Mouse (Mus musculus): ENCODE measurements around the gene Apba2. TPM values are rescaled to one million over a fixed set of nuclear protein-coding genes. Genes with fewer than 3 reads are reported as not detected.

Apba2 gene
- polyA plus RNA-seq (2016; fragmentation: Nextera tagmentation; extraction: Ambion mirVana): 6.8 and 7.6 TPM in 2 replicates

GRCm38 (mm10) chr7:64501536-64502270 lies at the start of gene Apba2:
Apba2 (plus strand) TSS chr7:64501706.
- H3K4me3 ChIP-seq (replicated peaks): peak within 1 kb of the TSS; percentile 67
- H3K36me3 ChIP-seq: no peaks in the 10 kb centered on the region
- peak within 1 kb of the TSS; percentile 76 for H3K9ac ChIP-seq (replicated peaks)
- H3K27ac ChIP-seq: no peak within 1 kb of the TSS
- under 1% methylated on average over 96 of the region's 96 CpGs for WGBS
- 0 out of 2 replicates have a peak, but pooled peaks cover 4% of the 10 kb centered on the region for H3K4me1 ChIP-seq (replicated peaks)
- H3K4me2 ChIP-seq: peak within 1 kb of the TSS; percentile 99
- no peaks in the 10 kb centered on the region for H3K9me3 ChIP-seq
- peaks cover 51% of the 10 kb centered on the region for H3K27me3 ChIP-seq
- peak; percentile 83 for ATAC-seq (ENCODE audit: insufficient number of reproducible peaks, insufficient read depth, low FRiP score, low TSS enrichment, low read depth)

- Histone ChIP-seq H3K27ac (no peak overlapping the region), H3K9ac (replicated peaks) (no peak overlapping the region), H3K27me3 (no peaks in the 10 kb centered on the region), H3K9me3 (no peaks in the 10 kb centered on the region), H3K4me2 (no peak overlapping the region), H3K36me3 (no peaks in the 10 kb centered on the region), H3K4me1 (replicated peaks) (no peaks in the 10 kb centered on the region), H3K4me3 (replicated peaks) (no peak overlapping the region)
- 78% methylated on average over 5 of the region's 5 CpGs for WGBS
- ATAC-seq (ENCODE audit: insufficient number of reproducible peaks, insufficient read depth, low FRiP score, low TSS enrichment, low read depth): no peak
Observed at GRCm38 (mm10) chr7:64451861-64452382, 49.6 kb upstream of the Apba2 start.

GRCm38 (mm10) chr7:64452471-64453222 lies 48.9 kb upstream of the Apba2 start:
- ATAC-seq (ENCODE audit: insufficient number of reproducible peaks, insufficient read depth, low FRiP score, low TSS enrichment, low read depth): no peak
- 71% methylated on average over 4 of the region's 4 CpGs for WGBS
- Histone ChIP-seq H3K9ac (replicated peaks) (no peak overlapping the region), H3K27ac (no peak overlapping the region), H3K9me3 (no peaks in the 10 kb centered on the region), H3K4me2 (no peak overlapping the region), H3K36me3 (no peaks in the 10 kb centered on the region), H3K4me3 (replicated peaks) (no peak overlapping the region), H3K4me1 (replicated peaks) (no peaks in the 10 kb centered on the region), H3K27me3 (no peaks in the 10 kb centered on the region)

- WGBS: 84% methylated on average over 4 of the region's 4 CpGs
- Histone ChIP-seq H3K9me3 (no peaks in the 10 kb centered on the region), H3K9ac (replicated peaks) (no peak overlapping the region), H3K4me3 (replicated peaks) (no peak overlapping the region), H3K27me3 (no peaks in the 10 kb centered on the region), H3K4me2 (no peak overlapping the region), H3K36me3 (no peaks in the 10 kb centered on the region), H3K4me1 (replicated peaks) (no peaks in the 10 kb centered on the region), H3K27ac (no peak overlapping the region)
- ATAC-seq (ENCODE audit: insufficient number of reproducible peaks, insufficient read depth, low FRiP score, low TSS enrichment, low read depth): no peak
Observed at GRCm38 (mm10) chr7:64456176-64456575, 45.3 kb upstream of the Apba2 start.

- ATAC-seq (ENCODE audit: insufficient number of reproducible peaks, insufficient read depth, low FRiP score, low TSS enrichment, low read depth): no peak
- 85% methylated on average over 3 of the region's 3 CpGs for WGBS
Observed at GRCm38 (mm10) chr7:64456676-64457075, 44.8 kb upstream of the Apba2 start.

GRCm38 (mm10) chr7:64457811-64458210 lies 43.7 kb upstream of the Apba2 start:
- Histone ChIP-seq H3K27ac (no peak overlapping the region), H3K4me1 (replicated peaks) (no peaks in the 10 kb centered on the region), H3K27me3 (no peaks in the 10 kb centered on the region), H3K4me3 (replicated peaks) (no peak overlapping the region), H3K9ac (replicated peaks) (no peak overlapping the region), H3K9me3 (no peaks in the 10 kb centered on the region), H3K36me3 (no peaks in the 10 kb centered on the region), H3K4me2 (no peak overlapping the region)
- WGBS: 91% methylated on average over 2 of the region's 2 CpGs
- ATAC-seq (ENCODE audit: insufficient number of reproducible peaks, insufficient read depth, low FRiP score, low TSS enrichment, low read depth): no peak

More at GRCm38 (mm10) chr7:64456676-64457075, 44.8 kb upstream of the Apba2 start:
- Histone ChIP-seq H3K4me2 (no peak overlapping the region), H3K27me3 (no peaks in the 10 kb centered on the region), H3K27ac (no peak overlapping the region), H3K9ac (replicated peaks) (no peak overlapping the region), H3K36me3 (no peaks in the 10 kb centered on the region), H3K4me3 (replicated peaks) (no peak overlapping the region), H3K4me1 (replicated peaks) (no peaks in the 10 kb centered on the region), H3K9me3 (no peaks in the 10 kb centered on the region)

GRCm38 (mm10) chr7:64497438-64497837 lies 4.1 kb upstream of the Apba2 start:
- ATAC-seq (ENCODE audit: insufficient number of reproducible peaks, insufficient read depth, low FRiP score, low TSS enrichment, low read depth): no peak
- H3K4me2 ChIP-seq: no peak overlapping the region
- peaks cover 3% of the 10 kb centered on the region; the same call in 1 of the 2 replicates for H3K9me3 ChIP-seq
- no peak overlapping the region for H3K9ac ChIP-seq (replicated peaks)
- no peak overlapping the region for H3K4me3 ChIP-seq (replicated peaks)
- H3K27ac ChIP-seq: no peak overlapping the region
- H3K27me3 ChIP-seq: peaks cover 23% of the 10 kb centered on the region
- WGBS: 30% methylated on average over 10 of the region's 10 CpGs
- no peaks in the 10 kb centered on the region for H3K36me3 ChIP-seq
- 0 out of 2 replicates have a peak, but pooled peaks cover 4% of the 10 kb centered on the region for H3K4me1 ChIP-seq (replicated peaks)

GRCm38 (mm10) chr7:64502271-64503180 lies 1.0 kb downstream of the Apba2 start:
- WGBS: 2% methylated on average over 47 of the region's 47 CpGs
- no peak; the same call in none of the 2 replicates for ATAC-seq (ENCODE audit: insufficient number of reproducible peaks, insufficient read depth, low FRiP score, low TSS enrichment, low read depth)
- Histone ChIP-seq H3K4me3 (replicated peaks) (peak overlapping the region; percentile 67), H3K36me3 (no peaks in the 10 kb centered on the region), H3K9ac (replicated peaks) (peak overlapping the region; percentile 76), H3K9me3 (no peaks in the 10 kb centered on the region), H3K4me2 (peak overlapping the region; percentile 99), H3K27ac (no peak overlapping the region), H3K27me3 (peaks cover 51% of the 10 kb centered on the region), H3K4me1 (replicated peaks) (0 out of 2 replicates have a peak, but pooled peaks cover 4% of the 10 kb centered on the region)

GRCm38 (mm10) chr7:64503641-64504040 lies 2.1 kb downstream of the Apba2 start:
- Histone ChIP-seq H3K4me1 (replicated peaks) (0 out of 2 replicates have a peak, but pooled peaks cover 4% of the 10 kb centered on the region), H3K4me3 (replicated peaks) (no peak overlapping the region), H3K36me3 (no peaks in the 10 kb centered on the region), H3K4me2 (no peak overlapping the region), H3K9ac (replicated peaks) (no peak overlapping the region), H3K27me3 (peaks cover 51% of the 10 kb centered on the region), H3K9me3 (no peaks in the 10 kb centered on the region), H3K27ac (no peak overlapping the region)
- 73% methylated on average over 6 of the region's 6 CpGs for WGBS
- no peak for ATAC-seq (ENCODE audit: insufficient number of reproducible peaks, insufficient read depth, low FRiP score, low TSS enrichment, low read depth)

- Histone ChIP-seq H3K4me2 (no peak overlapping the region), H3K9ac (replicated peaks) (no peak overlapping the region), H3K9me3 (no peaks in the 10 kb centered on the region), H3K27ac (no peak overlapping the region), H3K36me3 (no peaks in the 10 kb centered on the region), H3K4me1 (replicated peaks) (0 out of 2 replicates have a peak, but pooled peaks cover 4% of the 10 kb centered on the region), H3K27me3 (peaks cover 51% of the 10 kb centered on the region), H3K4me3 (replicated peaks) (no peak overlapping the region)
- no peak for ATAC-seq (ENCODE audit: insufficient number of reproducible peaks, insufficient read depth, low FRiP score, low TSS enrichment, low read depth)
- 23% methylated on average over 7 of the region's 8 CpGs for WGBS
Observed at GRCm38 (mm10) chr7:64504691-64505231, 3.3 kb downstream of the Apba2 start.
